Mouse (Mus musculus): ENCODE measurements around the gene Tex12. TPM values are rescaled to one million over a fixed set of nuclear protein-coding genes. Genes with fewer than 3 reads are reported as not detected.

The Tex12 gene
- polyA plus RNA-seq, 1 experiment from 2014 or later: not detected

DNA sequence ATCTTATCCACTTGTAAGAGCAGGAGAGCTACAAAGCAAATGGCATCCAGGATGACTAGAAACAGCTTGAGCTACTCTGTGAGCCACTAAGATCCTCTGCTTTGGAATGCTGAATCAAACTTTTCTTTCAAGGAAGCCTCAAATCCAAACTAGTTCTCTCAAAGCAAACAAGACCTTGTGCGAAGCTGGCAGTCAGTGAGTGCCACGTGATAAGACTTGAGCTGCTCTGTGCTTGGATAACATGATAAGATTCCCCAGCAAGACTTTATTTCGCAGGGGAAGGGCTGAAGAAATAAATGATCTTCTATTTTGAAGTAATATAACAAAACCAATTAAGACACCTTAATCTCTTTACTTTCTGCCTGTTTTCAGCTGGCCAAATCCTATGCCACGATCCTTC is 4.8 kb upstream of the Tex12 start:
- 90% methylated on average over 4 of the region's 4 CpGs for WGBS
- no peak for ATAC-seq

DNA sequence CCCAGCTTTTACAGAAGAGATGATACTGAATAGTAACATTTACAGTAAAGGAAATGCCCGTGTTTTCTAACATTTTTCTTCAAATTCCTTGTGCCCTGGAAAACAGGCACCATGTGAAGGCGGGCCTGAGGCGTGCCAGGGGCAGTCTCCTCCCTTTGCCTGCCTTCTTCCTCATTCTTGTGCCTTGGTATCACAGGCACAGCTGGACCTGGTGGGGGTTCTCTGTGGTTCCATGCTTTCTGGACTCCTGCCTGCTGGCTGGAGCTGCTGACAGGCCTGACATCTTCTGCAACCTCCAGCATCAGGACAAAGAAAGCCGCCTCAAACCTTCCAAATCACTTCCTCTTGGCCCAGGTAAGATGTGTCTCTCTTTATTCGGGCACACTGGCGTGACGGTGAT is 4.0 kb upstream of the Tex12 start:
- no peaks in the 10 kb centered on the region for H3K36me3 ChIP-seq (ENCODE audit: control insufficient read depth, insufficient read depth)
- no peak for ATAC-seq
- H3K4me1 ChIP-seq (replicated peaks; ENCODE audit: control insufficient read depth, insufficient read depth, low read length): no peaks in the 10 kb centered on the region
- H3K27ac ChIP-seq (ENCODE audit: low read length): no peak overlapping the region
- no peaks in the 10 kb centered on the region for H3K27me3 ChIP-seq (replicated peaks; ENCODE audit: control insufficient read depth, insufficient read depth, low read length)
- H3K9me3 ChIP-seq (ENCODE audit: control insufficient read depth, low read length): no peaks in the 10 kb centered on the region
- no peak overlapping the region for H3K4me2 ChIP-seq (ENCODE audit: low read length)
- H3K9ac ChIP-seq (replicated peaks; ENCODE audit: low read depth, low read length): no peak overlapping the region
- H3K4me3 ChIP-seq (replicated peaks; ENCODE audit: low read length): no peak overlapping the region
- 85% methylated on average over 7 of the region's 7 CpGs for WGBS

More for the DNA sequence above, 4.8 kb upstream of the Tex12 start:
- Histone ChIP-seq H3K4me3 (replicated peaks; ENCODE audit: low read length) (no peak overlapping the region), H3K9ac (replicated peaks; ENCODE audit: low read depth, low read length) (no peak overlapping the region), H3K27ac (ENCODE audit: low read length) (no peak overlapping the region), H3K4me2 (ENCODE audit: low read length) (no peak overlapping the region), H3K9me3 (ENCODE audit: control insufficient read depth, low read length) (no peaks in the 10 kb centered on the region), H3K36me3 (ENCODE audit: control insufficient read depth, insufficient read depth) (no peaks in the 10 kb centered on the region), H3K4me1 (replicated peaks; ENCODE audit: control insufficient read depth, insufficient read depth, low read length) (no peaks in the 10 kb centered on the region), H3K27me3 (replicated peaks; ENCODE audit: control insufficient read depth, insufficient read depth, low read length) (no peaks in the 10 kb centered on the region)

- Histone ChIP-seq H3K9me3 (ENCODE audit: control insufficient read depth, low read length) (no peaks in the 10 kb centered on the region), H3K4me3 (replicated peaks; ENCODE audit: low read length) (no peak overlapping the region), H3K9ac (replicated peaks; ENCODE audit: low read depth, low read length) (no peak overlapping the region), H3K27ac (ENCODE audit: low read length) (no peak overlapping the region), H3K27me3 (replicated peaks; ENCODE audit: control insufficient read depth, insufficient read depth, low read length) (no peaks in the 10 kb centered on the region), H3K36me3 (ENCODE audit: control insufficient read depth, insufficient read depth) (no peaks in the 10 kb centered on the region), H3K4me1 (replicated peaks; ENCODE audit: control insufficient read depth, insufficient read depth, low read length) (no peaks in the 10 kb centered on the region), H3K4me2 (ENCODE audit: low read length) (no peak overlapping the region)
- 88% methylated on average over 2 of the region's 2 CpGs for WGBS
- ATAC-seq: no peak
Measured at GRCm38 (mm10) chr9:50561918-50562360, 814 bp upstream of the Tex12 start.

DNA sequence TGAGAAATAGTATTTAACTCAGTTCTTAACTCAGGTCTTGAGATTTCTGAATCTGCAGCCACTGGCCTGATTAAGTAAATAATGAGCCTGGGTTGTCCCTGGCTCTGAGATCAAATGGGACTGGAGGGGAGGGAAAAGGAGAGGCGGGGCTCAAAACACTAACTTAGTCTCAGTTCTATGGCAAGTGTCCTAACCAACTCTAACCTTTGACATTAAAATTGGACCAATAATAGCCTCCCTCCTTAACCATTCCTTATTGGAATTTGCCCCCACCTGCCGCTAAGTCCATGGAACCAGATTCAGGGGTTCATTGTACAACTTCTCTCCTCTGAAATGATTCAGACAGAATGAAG is 6.1 kb downstream of the Tex12 start, which contains the start of gene Bco2:
Bco2 (minus strand) TSS at position 88 of the 353 bp plus-strand sequence.
- Histone ChIP-seq H3K27ac (ENCODE audit: low read length) (peak within 1 kb of the TSS; percentile 79), H3K9me3 (ENCODE audit: control insufficient read depth, low read length) (no peaks in the 10 kb centered on the region), H3K27me3 (replicated peaks; ENCODE audit: control insufficient read depth, insufficient read depth, low read length) (no peaks in the 10 kb centered on the region), H3K4me3 (replicated peaks; ENCODE audit: low read length) (peak within 1 kb of the TSS; percentile 37), H3K4me1 (replicated peaks; ENCODE audit: control insufficient read depth, insufficient read depth, low read length) (peaks cover 13% of the 10 kb centered on the region), H3K9ac (replicated peaks; ENCODE audit: low read depth, low read length) (peak within 1 kb of the TSS; percentile 59), H3K36me3 (ENCODE audit: control insufficient read depth, insufficient read depth) (no peaks in the 10 kb centered on the region), H3K4me2 (ENCODE audit: low read length) (peak within 1 kb of the TSS; percentile 53)
- peak; percentile 57 for ATAC-seq
- 3% methylated on average over 2 of the region's 2 CpGs for WGBS

GRCm38 (mm10) chr9:50554241-50555093 is 6.7 kb downstream of the Tex12 start, which contains the start of gene Il18:
Gene Il18, plus strand, starts transcription at chr9:50554827.
- H3K27ac ChIP-seq (ENCODE audit: low read length): peak within 1 kb of the TSS; percentile 79
- WGBS: 14% methylated on average over 12 of the region's 12 CpGs
- H3K9me3 ChIP-seq (ENCODE audit: control insufficient read depth, low read length): no peaks in the 10 kb centered on the region
- H3K4me3 ChIP-seq (replicated peaks; ENCODE audit: low read length): peak within 1 kb of the TSS; percentile 37
- H3K9ac ChIP-seq (replicated peaks; ENCODE audit: low read depth, low read length): peak within 1 kb of the TSS; percentile 59
- H3K36me3 ChIP-seq (ENCODE audit: control insufficient read depth, insufficient read depth): no peaks in the 10 kb centered on the region
- H3K4me1 ChIP-seq (replicated peaks; ENCODE audit: control insufficient read depth, insufficient read depth, low read length): peaks cover 13% of the 10 kb centered on the region
- no peaks in the 10 kb centered on the region for H3K27me3 ChIP-seq (replicated peaks; ENCODE audit: control insufficient read depth, insufficient read depth, low read length)
- peak; percentile 99 for ATAC-seq
- H3K4me2 ChIP-seq (ENCODE audit: low read length): peak within 1 kb of the TSS; percentile 53

DNA sequence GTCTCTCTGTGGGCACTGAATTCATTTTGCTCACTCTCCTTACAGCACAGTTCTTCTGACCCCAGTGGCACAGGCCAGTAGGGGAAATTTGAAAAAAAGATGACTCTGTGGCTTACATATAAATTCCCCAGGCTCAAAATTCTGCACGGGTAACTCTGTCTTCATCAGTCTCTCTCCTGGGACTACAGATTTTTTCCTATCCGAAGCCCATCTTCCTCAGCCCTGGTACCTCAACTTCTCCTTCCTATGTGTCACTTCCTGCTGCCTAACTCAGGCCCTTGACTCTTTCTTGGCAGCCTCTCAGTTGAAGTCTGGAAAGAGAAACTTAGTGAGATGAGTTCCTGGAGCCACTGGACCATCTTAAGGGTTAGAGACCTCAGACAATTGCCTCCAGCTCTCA is 7.6 kb downstream of the Tex12 start:
- Histone ChIP-seq H3K27ac (ENCODE audit: low read length) (no peak overlapping the region), H3K9me3 (ENCODE audit: control insufficient read depth, low read length) (no peaks in the 10 kb centered on the region), H3K4me2 (ENCODE audit: low read length) (no peak overlapping the region), H3K36me3 (ENCODE audit: control insufficient read depth, insufficient read depth) (no peaks in the 10 kb centered on the region), H3K27me3 (replicated peaks; ENCODE audit: control insufficient read depth, insufficient read depth, low read length) (no peaks in the 10 kb centered on the region), H3K4me1 (replicated peaks; ENCODE audit: control insufficient read depth, insufficient read depth, low read length) (peaks cover 13% of the 10 kb centered on the region), H3K4me3 (replicated peaks; ENCODE audit: low read length) (no peak overlapping the region), H3K9ac (replicated peaks; ENCODE audit: low read depth, low read length) (no peak overlapping the region)
- no peak for ATAC-seq
- WGBS: 95% methylated on average over 2 of the region's 2 CpGs

- Histone ChIP-seq H3K9ac (replicated peaks; ENCODE audit: low read depth, low read length) (no peak overlapping the region), H3K4me3 (replicated peaks; ENCODE audit: low read length) (no peak overlapping the region), H3K27me3 (replicated peaks; ENCODE audit: control insufficient read depth, insufficient read depth, low read length) (no peaks in the 10 kb centered on the region), H3K27ac (ENCODE audit: low read length) (no peak overlapping the region), H3K9me3 (ENCODE audit: control insufficient read depth, low read length) (no peaks in the 10 kb centered on the region), H3K4me2 (ENCODE audit: low read length) (no peak overlapping the region), H3K4me1 (replicated peaks; ENCODE audit: control insufficient read depth, insufficient read depth, low read length) (peaks cover 13% of the 10 kb centered on the region), H3K36me3 (ENCODE audit: control insufficient read depth, insufficient read depth) (no peaks in the 10 kb centered on the region)
- WGBS: 87% methylated on average over 5 of the region's 5 CpGs
- no peak for ATAC-seq
Measured at GRCm38 (mm10) chr9:50552206-50552605, 8.9 kb downstream of the Tex12 start.

GRCm38 (mm10) chr9:50548936-50549335 is 12.2 kb downstream of the Tex12 start:
- Histone ChIP-seq H3K9me3 (ENCODE audit: control insufficient read depth, low read length) (no peaks in the 10 kb centered on the region), H3K27me3 (replicated peaks; ENCODE audit: control insufficient read depth, insufficient read depth, low read length) (no peaks in the 10 kb centered on the region), H3K4me2 (ENCODE audit: low read length) (no peak overlapping the region), H3K27ac (ENCODE audit: low read length) (no peak overlapping the region), H3K4me1 (replicated peaks; ENCODE audit: control insufficient read depth, insufficient read depth, low read length) (peaks cover under 1% of the 10 kb centered on the region; the same call in 1 of the 2 replicates), H3K4me3 (replicated peaks; ENCODE audit: low read length) (no peak overlapping the region), H3K36me3 (ENCODE audit: control insufficient read depth, insufficient read depth) (no peaks in the 10 kb centered on the region), H3K9ac (replicated peaks; ENCODE audit: low read depth, low read length) (no peak overlapping the region)
- 85% methylated on average over 4 of the region's 4 CpGs for whole genome bisulfite sequencing
- ATAC-seq: no peak

DNA sequence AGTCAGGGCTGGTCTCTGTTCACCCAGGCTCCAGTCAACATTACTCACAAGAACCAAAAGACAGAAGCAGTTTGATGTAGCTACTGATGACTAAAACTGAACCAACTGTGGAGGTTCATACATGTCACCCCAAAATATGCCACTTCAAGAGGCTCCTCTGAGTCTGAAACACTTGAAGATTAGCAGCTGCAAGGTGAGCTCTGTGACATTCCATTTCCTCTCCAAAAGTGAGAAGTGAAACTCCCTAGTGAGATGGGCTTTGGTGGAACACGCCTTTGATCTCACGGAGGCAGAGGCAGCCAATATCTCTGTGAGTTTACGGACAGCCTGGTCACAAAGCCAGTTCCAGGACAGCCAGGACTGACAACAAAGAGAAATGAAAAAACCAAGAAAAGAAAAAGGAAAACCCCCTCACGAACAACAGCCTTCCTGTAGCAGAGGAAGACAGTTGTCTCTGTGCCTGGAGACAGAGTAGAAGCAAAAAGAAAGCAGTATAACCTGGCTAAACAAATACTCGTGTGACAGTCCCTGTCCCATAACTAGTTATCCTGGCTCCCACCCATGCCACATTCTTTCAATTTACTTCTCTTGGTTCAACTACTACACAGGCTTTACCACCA is 13.2 kb downstream of the Tex12 start:
- Histone ChIP-seq H3K4me1 (replicated peaks; ENCODE audit: control insufficient read depth, insufficient read depth, low read length) (no peaks in the 10 kb centered on the region), H3K4me3 (replicated peaks; ENCODE audit: low read length) (no peak overlapping the region), H3K9ac (replicated peaks; ENCODE audit: low read depth, low read length) (no peak overlapping the region), H3K9me3 (ENCODE audit: control insufficient read depth, low read length) (no peaks in the 10 kb centered on the region), H3K36me3 (ENCODE audit: control insufficient read depth, insufficient read depth) (no peaks in the 10 kb centered on the region), H3K27ac (ENCODE audit: low read length) (no peak overlapping the region), H3K4me2 (ENCODE audit: low read length) (no peak overlapping the region), H3K27me3 (replicated peaks; ENCODE audit: control insufficient read depth, insufficient read depth, low read length) (no peaks in the 10 kb centered on the region)
- 73% methylated on average over 5 of the region's 5 CpGs for WGBS
- ATAC-seq: no peak
